Mouse (Mus musculus) CH12.LX (cell line): ENCODE measurements around the gene Tedc1. TPM values are rescaled to one million over a fixed set of nuclear protein-coding genes. Genes with fewer than 3 reads are reported as not detected.

ENCODE experiments used
- DNase-seq: peaks from one replicate; pipeline ENCODE4 v3.0.0-alpha.2; 2013; ENCODE audit errors: extremely low read depth
- H3K27ac ChIP-seq: 2 replicates; pipeline ENCODE4 v1.5.1; 2012; ENCODE audit warnings: low read depth, mild to moderate bottlenecking, control low read depth, moderate library complexity; ENCODE audit not compliant: insufficient read depth
- H3K27me3 ChIP-seq: replicated peaks from 2 replicates; pipeline ENCODE3; 2012; ENCODE audit warnings: inconsistent platforms
- H3K36me3 ChIP-seq, 2 experiments: replicated peaks in 1 of 2; 2 replicates each; pipeline versions ENCODE3 to v1.6.1; 2012; ENCODE audit warnings: inconsistent platforms in 1 of 2, low read length in 1 of 2, mild to moderate bottlenecking in 1 of 2, mixed read lengths in 1 of 2, moderate library complexity in 1 of 2; ENCODE audit not compliant: control insufficient read depth in 1 of 2, insufficient read depth in 1 of 2
- H3K4me1 ChIP-seq, 2 experiments: 2 replicates each; pipeline ENCODE4 v1.6.1; 2012; ENCODE audit warnings: inconsistent platforms in 1 of 2, moderate library complexity in 1 of 2; ENCODE audit not compliant: insufficient read depth in 2 of 2, control insufficient read depth in 1 of 2
- H3K4me2 ChIP-seq: 2 replicates; pipeline ENCODE4 v1.6.1; 2012; ENCODE audit warnings: low read depth, mild to moderate bottlenecking, control low read depth; ENCODE audit not compliant: poor library complexity, insufficient read depth, severe bottlenecking
- H3K4me3 ChIP-seq, 3 experiments: fragments of 150-350 bp in 1 of 3; sonication (generic) in 1 of 3; replicated peaks in 1 of 3; 2 replicates each; pipeline versions ENCODE3 to v1.5.1; 2011 to 2012; ENCODE audit warnings: low read depth in 2 of 3, low read length in 2 of 3, mild to moderate bottlenecking in 2 of 3, moderate library complexity in 2 of 3, control low read depth in 1 of 3, improper control_type of control experiment in 1 of 3, inconsistent platforms in 1 of 3, mixed read lengths in 1 of 3; ENCODE audit not compliant: poor library complexity in 1 of 3
- H3K79me2 ChIP-seq: replicated peaks from 2 replicates; pipeline ENCODE4 v1.6.1; 2012; ENCODE audit warnings: mild to moderate bottlenecking, moderate library complexity; ENCODE audit not compliant: control insufficient read depth, poor library complexity, insufficient read depth, severe bottlenecking; ENCODE audit errors: extremely low read depth
- H3K9ac ChIP-seq: 2 replicates; pipeline ENCODE4 v1.6.1; 2012; ENCODE audit warnings: low read depth, mild to moderate bottlenecking, control low read depth, moderate library complexity; ENCODE audit not compliant: insufficient read depth
- H3K9me3 ChIP-seq: replicated peaks from 2 replicates; pipeline ENCODE3; 2012; ENCODE audit warnings: low read length, inconsistent platforms, mixed read lengths
- BHLHE40 ChIP-seq: IDR thresholded peaks from 2 replicates; pipeline ENCODE4 v1.6.1; 2011; ENCODE audit warnings: mild to moderate bottlenecking, low read depth, low read length, improper control_type of control experiment
- CHD1 ChIP-seq: IDR thresholded peaks from 2 replicates; pipeline ENCODE4 v1.6.1; 2012; ENCODE audit warnings: low read depth, low read length, improper control_type of control experiment, inconsistent platforms
- CHD2 ChIP-seq: IDR thresholded peaks from 2 replicates; pipeline ENCODE4 v1.6.1; 2011; ENCODE audit warnings: low read length, improper control_type of control experiment
- CTCF ChIP-seq, 2 experiments: IDR thresholded peaks in 1 of 2; conservative IDR thresholded peaks in 1 of 2; 2 replicates each; pipeline ENCODE4 v1.5.1; 2011 to 2012; ENCODE audit warnings: low read depth in 2 of 2, low read length in 2 of 2, improper control_type of control experiment in 1 of 2, inconsistent platforms in 1 of 2, mild to moderate bottlenecking in 1 of 2, moderate library complexity in 1 of 2
- E2F4 ChIP-seq: IDR thresholded peaks from 2 replicates; pipeline ENCODE4 v1.6.1; 2011; ENCODE audit warnings: low read depth, low read length, improper control_type of control experiment; ENCODE audit not compliant: insufficient replicate concordance
- ELF1 ChIP-seq: IDR thresholded peaks from 2 replicates; pipeline ENCODE4 v1.6.1; 2014; ENCODE audit warnings: low read depth, mild to moderate bottlenecking, inconsistent platforms, low read length, improper control_type of control experiment
- EP300 ChIP-seq: IDR thresholded peaks from 2 replicates; pipeline ENCODE4 v1.6.1; 2011; ENCODE audit warnings: low read length, improper control_type of control experiment
- ETS1 ChIP-seq: conservative IDR thresholded peaks from 2 replicates; pipeline ENCODE4 v1.6.1; 2012; ENCODE audit warnings: low read depth, mild to moderate bottlenecking, inconsistent platforms, low read length, improper control_type of control experiment, moderate library complexity
- GABPA ChIP-seq: IDR thresholded peaks from 2 replicates; pipeline ENCODE4 v1.6.1; 2012; ENCODE audit warnings: low read depth, low read length, improper control_type of control experiment, inconsistent platforms; ENCODE audit not compliant: insufficient replicate concordance
- HCFC1 ChIP-seq: IDR thresholded peaks from 2 replicates; pipeline ENCODE4 v1.6.1; 2012; ENCODE audit warnings: low read depth, mild to moderate bottlenecking, inconsistent platforms, low read length, improper control_type of control experiment
- KAT2A ChIP-seq: IDR thresholded peaks from 2 replicates; pipeline ENCODE4 v1.6.1; 2012; ENCODE audit warnings: low read length, improper control_type of control experiment, inconsistent platforms; ENCODE audit not compliant: insufficient replicate concordance
- MAFK ChIP-seq: IDR thresholded peaks from 2 replicates; pipeline ENCODE4 v1.6.1; 2011; ENCODE audit warnings: low read length, improper control_type of control experiment; ENCODE audit not compliant: insufficient replicate concordance
- MAX ChIP-seq: IDR thresholded peaks from 2 replicates; pipeline ENCODE4 v1.6.1; 2011; ENCODE audit warnings: low read length, improper control_type of control experiment
- MAZ ChIP-seq: IDR thresholded peaks from 2 replicates; pipeline ENCODE4 v1.6.1; 2012; ENCODE audit warnings: low read depth, mild to moderate bottlenecking, inconsistent platforms, low read length, improper control_type of control experiment, moderate library complexity
- MEF2A ChIP-seq: IDR thresholded peaks from 2 replicates; pipeline ENCODE4 v1.6.1; 2014; ENCODE audit warnings: low read depth, mild to moderate bottlenecking, inconsistent platforms, low read length, improper control_type of control experiment, borderline replicate concordance
- MYC ChIP-seq: IDR thresholded peaks from 2 replicates; pipeline ENCODE4 v1.6.1; 2011; ENCODE audit warnings: low read depth, mild to moderate bottlenecking, improper control_type of control experiment, low read length
- NELFE ChIP-seq: IDR thresholded peaks from 2 replicates; pipeline ENCODE4 v1.6.1; 2011; ENCODE audit warnings: low read depth, low read length, improper control_type of control experiment
- NRF1 ChIP-seq: IDR thresholded peaks from 2 replicates; pipeline ENCODE4 v1.6.1; 2014; ENCODE audit warnings: low read depth, mild to moderate bottlenecking, inconsistent platforms, low read length, improper control_type of control experiment, moderate library complexity
- PAX5 ChIP-seq: IDR thresholded peaks from 2 replicates; pipeline ENCODE4 v1.6.1; 2012; ENCODE audit warnings: low read length, inconsistent platforms, mixed read lengths
- POLR2A ChIP-seq: IDR thresholded peaks from 2 replicates; pipeline ENCODE4 v1.6.1; 2011; ENCODE audit warnings: low read depth, mild to moderate bottlenecking, improper control_type of control experiment, low read length
- POLR2AphosphoS2 ChIP-seq: IDR thresholded peaks from 2 replicates; pipeline ENCODE4 v1.6.1; 2011; ENCODE audit warnings: low read depth, low read length, improper control_type of control experiment
- RAD21 ChIP-seq: IDR thresholded peaks from 2 replicates; pipeline ENCODE4 v1.6.1; 2011; ENCODE audit warnings: low read depth, mild to moderate bottlenecking, low read length, improper control_type of control experiment, moderate library complexity
- RCOR1 ChIP-seq: conservative IDR thresholded peaks from 2 replicates; pipeline ENCODE4 v1.6.1; 2012; ENCODE audit warnings: low read depth, mild to moderate bottlenecking, inconsistent platforms, low read length, improper control_type of control experiment
- SIN3A ChIP-seq: IDR thresholded peaks from 2 replicates; pipeline ENCODE4 v1.6.1; 2012; ENCODE audit warnings: low read length, improper control_type of control experiment, inconsistent platforms
- TBP ChIP-seq: conservative IDR thresholded peaks from 2 replicates; pipeline ENCODE4 v1.6.1; 2011; ENCODE audit warnings: low read depth, low read length, improper control_type of control experiment
- TCF12 ChIP-seq: IDR thresholded peaks from 2 replicates; pipeline ENCODE4 v1.6.1; 2014; ENCODE audit warnings: low read depth, mild to moderate bottlenecking, inconsistent platforms, low read length, improper control_type of control experiment
- UBTF ChIP-seq: IDR thresholded peaks from 2 replicates; pipeline ENCODE4 v1.6.1; 2012; ENCODE audit warnings: low read depth, mild to moderate bottlenecking, inconsistent platforms, low read length, improper control_type of control experiment, moderate library complexity
- USF1 ChIP-seq: IDR thresholded peaks from 2 replicates; pipeline ENCODE4 v1.6.1; 2014; ENCODE audit warnings: low read depth, mild to moderate bottlenecking, inconsistent platforms, low read length, improper control_type of control experiment
- ZKSCAN1 ChIP-seq: IDR thresholded peaks from 2 replicates; pipeline ENCODE4 v1.6.1; 2012; ENCODE audit warnings: low read depth, inconsistent platforms, low read length, improper control_type of control experiment, borderline replicate concordance
- dilution Hi-C: fragments of 300-500 bp; cut with MboI; formaldehyde crosslinking; loops from 2 replicates; pipeline ENCODE4 v1.14.3; 2020; ENCODE audit warnings: low sequenced_read_pairs; ENCODE audit not compliant: extremely low pct_unique_long_range_greater_than_20kb, extremely low pct_ligation_motif_present
- in situ Hi-C: fragments of 300-500 bp; cut with MboI; formaldehyde crosslinking; loops from 3 replicates; pipeline ENCODE4 v1.14.3; 2019; ENCODE audit warnings: low sequenced_read_pairs, low pct_ligation_motif_present, low pct_unique_long_range_greater_than_20kb, mixed read lengths
- polyA plus RNA-seq: library from polyadenylated mRNA; unstranded; fragments of >175 nt; gene quantifications from 2 replicates; pipeline ENCODE4 v1.2.1, GENCODE M21; 2012; ENCODE audit warnings: low read depth; ENCODE audit not compliant: insufficient read length
- total RNA-seq, 2 experiments: library from RNA; depleted of rRNA; stranded (reverse); fragments of 300-350 nt in 1 of 2; fragments of >200 nt in 1 of 2; gene quantifications; 2 replicates each; pipeline ENCODE4 v1.2.3; 2012 to 2014

The Tedc1 gene
- total and polyA plus RNA-seq, 3 experiments, result 6.4 to 14.0 (median 9.0) TPM

GRCm38 (mm10) chr12:113168031-113168536, 11.9 kb downstream of the Tedc1 start:
- Histone ChIP-seq H3K27me3 (peaks cover 38% of the 10 kb centered on the region), H3K9me3 (no peaks in the 10 kb centered on the region), H3K27ac (no peak overlapping the region), H3K4me3 (no peak overlapping the region), H3K9ac (no peak overlapping the region), H3K36me3 (peaks cover 15 to 23% of the 10 kb centered on the region in 2 experiments), H3K79me2 (no peaks in the 10 kb centered on the region), H3K4me1 (peaks cover 12 to 21% of the 10 kb centered on the region in 2 experiments), H3K4me2 (no peak overlapping the region; the same call in 1 of the 2 replicates)
- in situ Hi-C loops (no loop called here), dilution Hi-C loops (no loop called here)
- DNase-seq, result peak; percentile 95
- TF ChIP-seq MAX (peak; percentile 37; the same call in 1 of the 2 replicates), CTCF (conservative IDR thresholded peaks at IDR 0.05 in 1 of 2, IDR thresholded peaks at IDR 0.05 in 1 of 2; ENCODE audit: low read depth in 2 of 2, low read length in 2 of 2) (no peak), RAD21 (no peak), ZKSCAN1 (no peak), KAT2A (no peak), ETS1 (peak; percentile 61; the same call in 1 of the 2 replicates), CHD2 (peak; percentile 20; the same call in 1 of the 2 replicates), NELFE (no peak), TCF12 (peak; percentile 81), SIN3A (no peak), NRF1 (no peak), UBTF (no peak), E2F4 (no peak), HCFC1 (no peak), POLR2AphosphoS2 (no peak), GABPA (no peak), MYC (0 out of 2 replicates have a peak, but pooled peaks have one; percentile 32), USF1 (no peak), CHD1 (no peak), MAZ (0 out of 2 replicates have a peak, but pooled peaks have one; percentile 17), ELF1 (0 out of 2 replicates have a peak, but pooled peaks have one; percentile 17), MAFK (peak; percentile 87; the same call in 1 of the 2 replicates), EP300 (peak; percentile 69), TBP (no peak), BHLHE40 (peak; percentile 80), RCOR1 (peak; percentile 65; the same call in 1 of the 2 replicates), POLR2A (no peak), MEF2A (0 out of 2 replicates have a peak, but pooled peaks have one; percentile 19), PAX5 (no peak)
